ENCODE assay signal across 15 mouse cellular contexts in the genomic region with DNA sequence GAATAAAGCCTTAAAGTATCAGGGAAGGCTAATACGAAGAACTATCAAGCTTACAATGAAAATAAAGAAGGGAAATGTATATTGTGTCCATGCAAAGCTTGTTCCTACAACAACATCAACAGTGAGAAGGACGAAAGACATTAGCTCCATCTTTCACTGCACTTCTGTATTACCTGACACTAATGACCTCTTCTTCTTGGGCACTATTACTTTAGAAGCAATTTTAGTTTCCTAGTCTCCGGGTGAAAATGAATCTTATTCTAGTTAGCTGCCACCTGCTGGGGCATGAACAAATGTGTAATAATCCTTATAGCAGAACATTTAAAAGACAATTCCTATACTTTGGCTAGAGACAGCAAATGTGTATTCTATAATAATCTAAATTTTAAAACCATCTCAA. TPM values are rescaled to one million over a fixed set of nuclear protein-coding genes. Genes with fewer than 3 reads are reported as not detected.
DNase-seq lines count a peak whose midpoint lies in the region; ATAC-seq lines count a peak whose summit lies in the region.
"Had no signal": no experiment of that assay in that cellular context is flagged by ENCODE, and none has a peak within 500 bp of the region (broad histone marks: within the 10 kb centered on the region; RNA-seq: fewer than 3 reads in every experiment).

No protein-coding gene starts in this region.

- H3K27me3 ChIP-seq in forebrain, embryonic 11.5 days (ENCODE audit: control insufficient read depth, insufficient read depth, low read length): no peaks in the 10 kb centered on the region
- no peaks in the 10 kb centered on the region for H3K27me3 ChIP-seq in hindbrain, embryonic 14.5 days (ENCODE audit: control insufficient read depth, insufficient read depth, low read length)
- H3K27me3 ChIP-seq in midbrain, embryonic 15.5 days (replicated peaks): no peaks in the 10 kb centered on the region

- no peak overlapping the region for H3K27ac ChIP-seq in forebrain, embryonic 11.5 days (ENCODE audit: low read depth, low read length)
- peak overlapping the region; percentile 62 for H3K27ac ChIP-seq in hindbrain, embryonic 14.5 days
- peak overlapping the region; percentile 53 for H3K27ac ChIP-seq in midbrain, embryonic 15.5 days
- H3K27ac ChIP-seq: embryonic facial prominence, embryonic 15.5 days; heart, embryonic 15.5 days had no signal

- H3K9ac ChIP-seq in forebrain, embryonic 11.5 days (ENCODE audit: low read length): no peak overlapping the region
- H3K9ac ChIP-seq in hindbrain, embryonic 14.5 days: peak overlapping the region; percentile 53
- H3K9ac ChIP-seq in midbrain, embryonic 15.5 days: peak overlapping the region; percentile 39
- H3K9ac ChIP-seq: embryonic facial prominence, embryonic 15.5 days; heart, embryonic 15.5 days had no signal

- H3K9me3 ChIP-seq in forebrain, embryonic 11.5 days (ENCODE audit: control insufficient read depth, low read length): no peaks in the 10 kb centered on the region
- no peaks in the 10 kb centered on the region for H3K9me3 ChIP-seq in hindbrain, embryonic 14.5 days (ENCODE audit: control insufficient read depth, low read length)
- H3K9me3 ChIP-seq in midbrain, embryonic 15.5 days: no peaks in the 10 kb centered on the region
- H3K9me3 ChIP-seq: embryonic facial prominence, embryonic 15.5 days; heart, embryonic 15.5 days had no signal

- peak overlapping the region; percentile 20 for H3K4me3 ChIP-seq in forebrain, embryonic 11.5 days (ENCODE audit: low read depth, low read length)
- H3K4me3 ChIP-seq in hindbrain, embryonic 14.5 days (replicated peaks; ENCODE audit: low read length): peak overlapping the region; percentile 80
- H3K4me3 ChIP-seq in midbrain, embryonic 15.5 days: peak overlapping the region; percentile 97
- H3K4me3 ChIP-seq: embryonic facial prominence, embryonic 15.5 days; heart, embryonic 15.5 days had no signal

- peak; percentile 26 for DNase-seq in cerebellum, adult 8-10 months
- no peak for DNase-seq in cerebellum, adult 11-12 months
- no peak for DNase-seq in forebrain, embryonic 11.5 days (ENCODE audit: low spot score)
- DNase-seq in hindbrain, embryonic 14.5 days (ENCODE audit: low spot score): peak; percentile 38
- DNase-seq in heart, adult 11 months: no peak
- DNase-seq in gastrocnemius, postnatal 10 days: no peak
- DNase-seq in right cerebral cortex, postnatal 4 days: no peak
- DNase-seq: adrenal gland, postnatal 36 days; liver; lung, adult 18-20 months; lung, postnatal 36 days had no signal

- H3K4me1 ChIP-seq in forebrain, embryonic 11.5 days (replicated peaks; ENCODE audit: control insufficient read depth, insufficient read depth, low read length): peaks cover 3% of the 10 kb centered on the region; the same call in 1 of the 2 replicates
- peaks cover 33% of the 10 kb centered on the region for H3K4me1 ChIP-seq in hindbrain, embryonic 14.5 days (replicated peaks; ENCODE audit: control insufficient read depth, insufficient read depth, low read length)
- peaks cover 25% of the 10 kb centered on the region for H3K4me1 ChIP-seq in midbrain, embryonic 15.5 days

- WGBS in forebrain, embryonic 11.5 days: 38% methylated on average over 3 of the region's 3 CpGs
- 37% methylated on average over 3 of the region's 3 CpGs for WGBS in hindbrain, embryonic 14.5 days
- WGBS in midbrain, embryonic 15.5 days: 28% methylated on average over 3 of the region's 3 CpGs

- H3K4me2 ChIP-seq in forebrain, embryonic 11.5 days (ENCODE audit: low read depth, low read length, severe bottlenecking): peak overlapping the region; percentile 40; the same call in 1 of the 2 replicates
- H3K4me2 ChIP-seq in hindbrain, embryonic 14.5 days (replicated peaks): peak overlapping the region; percentile 59
- peak overlapping the region; percentile 48 for H3K4me2 ChIP-seq in midbrain, embryonic 15.5 days
- H3K4me2 ChIP-seq: embryonic facial prominence, embryonic 15.5 days; heart, embryonic 15.5 days had no signal

- ATAC-seq in forebrain, embryonic 11.5 days (replicated peaks; ENCODE audit: low FRiP score): no peak
- ATAC-seq in hindbrain, embryonic 14.5 days (ENCODE audit: low FRiP score): no peak
- no peak for ATAC-seq in midbrain, embryonic 15.5 days (replicated peaks)

- H3K36me3 ChIP-seq in forebrain, embryonic 11.5 days (ENCODE audit: control insufficient read depth, insufficient read depth, low read length): no peaks in the 10 kb centered on the region
- no peaks in the 10 kb centered on the region for H3K36me3 ChIP-seq in hindbrain, embryonic 14.5 days (replicated peaks; ENCODE audit: control insufficient read depth, insufficient read depth)
- H3K36me3 ChIP-seq in midbrain, embryonic 15.5 days (replicated peaks): no peaks in the 10 kb centered on the region
- H3K36me3 ChIP-seq: embryonic facial prominence, embryonic 15.5 days; heart, embryonic 15.5 days had no signal

RNA-seq across cellular contexts. Expression of a gene that starts 1.9 kb away (rescaled TPM):
- polyA plus RNA-seq in forebrain, embryonic 11.5 days (2014; fragmentation: Nextera tagmentation; extraction: Ambion mirVana): 16.0 and 17.3 TPM in 2 replicates
- polyA plus RNA-seq in hindbrain, embryonic 14.5 days (2014; fragmentation: Nextera tagmentation; extraction: Ambion mirVana): 43.2 and 45.5 TPM in 2 replicates
- polyA plus RNA-seq in midbrain, embryonic 15.5 days (2015; fragmentation: Nextera tagmentation; extraction: Ambion mirVana): 34.0 and 35.2 TPM in 2 replicates
- total RNA-seq in gastrocnemius, postnatal 10 days (2021): 1 to 10 TPM; 1.2 to 1.5 TPM
- total RNA-seq: common myeloid progenitor, adult 5-6 weeks had no signal

Comparison
In these comparisons a context has a peak if more than half of its experiments do, and no peak if none do; other contexts are left out.
1. DNase-seq: peak in cerebellum, adult 8-10 months (single experiment) and hindbrain, embryonic 14.5 days (single experiment); none in cerebellum, adult 11-12 months (single experiment), forebrain, embryonic 11.5 days (single experiment), heart, adult 11 months (single experiment), gastrocnemius, postnatal 10 days (single experiment) and right cerebral cortex, postnatal 4 days (single experiment).
2. H3K4me3 ChIP-seq: peak in every context shown above with its lines; median percentile 97 in midbrain, embryonic 15.5 days; 80 in hindbrain, embryonic 14.5 days; 20 in forebrain, embryonic 11.5 days.
3. Peak in every context shown above with its lines, with median percentiles within 50 percentile points of each other: H3K4me2 ChIP-seq.